10 mouse cellular contexts compared by ENCODE assay signal in genomic region chr8:120436491-120437030, GRCm38 (mm10).
DNase-seq lines count a peak whose midpoint lies in the region; ATAC-seq and TF ChIP-seq lines count a peak whose summit lies in the region.
"Had no signal": no experiment of that assay in that cellular context is flagged by ENCODE, and none has a peak within 500 bp of the region (broad histone marks: within the 10 kb centered on the region; RNA-seq: fewer than 3 reads in every experiment).

No protein-coding gene starts in this region.

- peak; percentile 56 for DNase-seq in gastrocnemius, postnatal 25 days
- no peak for DNase-seq in gastrocnemius, postnatal 4 days (ENCODE audit: low spot score in 2 of 2)
- no peak for DNase-seq in midbrain, embryonic 11.5 days (ENCODE audit: low spot score, missing footprints)
- no peak for DNase-seq in cerebellum, adult 9-10 months
- DNase-seq in ovary, postnatal 36 days (ENCODE audit: low spot score) = no peak
- DNase-seq: thymus, adult 18-20 months had no signal

- H3K9me3 ChIP-seq in midbrain, embryonic 11.5 days (ENCODE audit: control insufficient read depth, low read length) = no peaks in the 10 kb centered on the region
- H3K9me3 ChIP-seq in midbrain, embryonic 16.5 days (replicated peaks; ENCODE audit: control insufficient read depth, low read length, poor library complexity, severe bottlenecking) = no peaks in the 10 kb centered on the region
- H3K9me3 ChIP-seq: hindbrain, embryonic 15.5 days had no signal

- 0 out of 2 replicates have a peak overlapping the region, but pooled peaks have one; percentile 1 for H3K9ac ChIP-seq in midbrain, embryonic 11.5 days (ENCODE audit: low read length)
- no peak overlapping the region for H3K9ac ChIP-seq in midbrain, embryonic 16.5 days (ENCODE audit: low read depth, low read length)
- H3K9ac ChIP-seq: hindbrain, embryonic 15.5 days had no signal

- 47% methylated on average over 5 of the region's 5 CpGs for WGBS in midbrain, embryonic 11.5 days
- 52% methylated on average over 5 of the region's 5 CpGs for WGBS in midbrain, embryonic 16.5 days
- 51% methylated on average over 5 of the region's 5 CpGs for WGBS in olfactory bulb, adult 2 months

- H3K27me3 ChIP-seq in midbrain, embryonic 11.5 days (ENCODE audit: control insufficient read depth, insufficient read depth, low read length) = peaks cover 6% of the 10 kb centered on the region
- H3K27me3 ChIP-seq in midbrain, embryonic 16.5 days (ENCODE audit: control insufficient read depth, insufficient read depth, low read depth, low read length) = no peaks in the 10 kb centered on the region
- H3K27me3 ChIP-seq: hindbrain, embryonic 15.5 days had no signal

- no peak overlapping the region for H3K4me3 ChIP-seq in midbrain, embryonic 11.5 days (ENCODE audit: low read depth, low read length)
- no peak overlapping the region for H3K4me3 ChIP-seq in midbrain, embryonic 16.5 days (ENCODE audit: low read depth, low read length)
- H3K4me3 ChIP-seq in olfactory bulb, adult 2 months (ENCODE audit: insufficient read depth, low read depth, low read length) = no peak overlapping the region
- H3K4me3 ChIP-seq: hindbrain, embryonic 15.5 days had no signal

- no peak overlapping the region for H3K27ac ChIP-seq in midbrain, embryonic 11.5 days (ENCODE audit: low read depth, low read length)
- no peak overlapping the region for H3K27ac ChIP-seq in midbrain, embryonic 16.5 days (ENCODE audit: low read length)
- H3K27ac ChIP-seq in olfactory bulb, adult 2 months (ENCODE audit: insufficient read depth, low read depth, low read length) = peak overlapping the region; percentile 33; the same call in 1 of the 2 replicates

- H3K36me3 ChIP-seq in midbrain, embryonic 11.5 days (ENCODE audit: control insufficient read depth, insufficient read depth, low read length) = no peaks in the 10 kb centered on the region
- H3K36me3 ChIP-seq in midbrain, embryonic 16.5 days (ENCODE audit: control insufficient read depth, insufficient read depth, low read length) = no peaks in the 10 kb centered on the region
- H3K36me3 ChIP-seq: hindbrain, embryonic 15.5 days had no signal

- TF ChIP-seq CTCF in olfactory bulb, adult 2 months (IDR thresholded peaks at IDR 0.05; ENCODE audit: insufficient read depth, low read depth, low read length) = no peak

- peaks cover 33% of the 10 kb centered on the region for H3K4me1 ChIP-seq in midbrain, embryonic 11.5 days (ENCODE audit: control insufficient read depth, insufficient read depth, low read length)
- peaks cover 40% of the 10 kb centered on the region for H3K4me1 ChIP-seq in midbrain, embryonic 16.5 days (ENCODE audit: control insufficient read depth, insufficient read depth, low read length)
- H3K4me1 ChIP-seq in olfactory bulb, adult 2 months (ENCODE audit: control insufficient read depth, insufficient read depth, low read length) = peaks cover 83% of the 10 kb centered on the region

- no peak for ATAC-seq in midbrain, embryonic 11.5 days (ENCODE audit: low FRiP score)
- ATAC-seq in midbrain, embryonic 16.5 days = no peak
- ATAC-seq in common myeloid progenitor, adult 5-6 weeks (replicated peaks; ENCODE audit: low read depth, poor library complexity, severe bottlenecking) = peak; percentile 30; the same call in 1 of the 2 replicates

- TF ChIP-seq POLR2A in olfactory bulb, adult 2 months (IDR thresholded peaks at IDR 0.05; ENCODE audit: insufficient read depth, low read depth, low read length) = no peak

- no peak overlapping the region for H3K4me2 ChIP-seq in midbrain, embryonic 11.5 days
- H3K4me2 ChIP-seq in midbrain, embryonic 16.5 days (ENCODE audit: low read length) = no peak overlapping the region
- H3K4me2 ChIP-seq: hindbrain, embryonic 15.5 days had no signal
